Mouse (Mus musculus): ENCODE measurements around the gene Obox1.
"Not testable (repeated sequence)": the region's sequence is repeated elsewhere in the genome, so short reads cannot be mapped to it uniquely, and the experiment has no call there.

DNA sequence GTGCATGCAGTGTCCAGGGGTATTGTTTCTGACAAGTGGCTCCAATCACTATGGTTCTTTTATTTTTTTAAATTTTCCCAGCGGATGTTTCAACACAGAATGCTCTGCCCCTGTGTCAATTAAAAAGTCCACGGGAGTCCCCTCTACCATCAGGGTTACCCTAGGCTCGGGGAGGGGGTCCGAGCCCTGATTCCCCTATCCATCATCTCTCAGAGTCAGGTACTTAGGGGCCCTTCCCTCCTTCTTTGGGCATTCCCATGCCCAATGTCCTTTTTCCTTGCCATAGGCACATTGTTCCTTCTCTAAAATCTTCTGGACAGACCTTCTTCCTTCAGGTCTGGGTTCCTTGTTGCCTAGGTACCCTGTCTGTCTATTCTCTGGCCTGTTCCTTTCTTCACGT lies 120.7 kb downstream of the Obox1 start:
- TF ChIP-seq CTCF (IDR thresholded peaks at IDR 0.05; ENCODE audit: control insufficient read depth, insufficient read depth, insufficient replicate concordance, low read depth, low read length); POLR2A (IDR thresholded peaks at IDR 0.05; ENCODE audit: control insufficient read depth, low read depth, low read length): not testable (repeated sequence)

Measured in testis, adult 2 months (tissue).